Mouse (Mus musculus) MEL (cell line): ENCODE data around the gene Otop3. TPM values are rescaled to one million over a fixed set of nuclear protein-coding genes. Genes with fewer than 3 reads are reported as not detected.

Source experiments
- DNase-seq: peaks from one replicate; pipeline ENCODE4 v3.0.0; 2011; ENCODE audit warnings: low read depth, low spot score
- H3K27ac ChIP-seq: 2 replicates; pipeline ENCODE4 v1.5.1; 2012; ENCODE audit warnings: low read depth, mild to moderate bottlenecking, control low read depth, low read length, moderate library complexity; ENCODE audit not compliant: control insufficient read depth
- H3K27me3 ChIP-seq, 2 experiments: fragments of 150-350 bp in 1 of 2; sonication (generic) in 1 of 2; 2 replicates each; pipeline ENCODE4 v1.6.1; 2012; ENCODE audit warnings: low read length in 2 of 2, mild to moderate bottlenecking in 2 of 2, improper control_type of control experiment in 1 of 2, moderate library complexity in 1 of 2; ENCODE audit not compliant: insufficient read depth in 2 of 2, control insufficient read depth in 1 of 2
- H3K36me3 ChIP-seq, 2 experiments: 2 replicates each; pipeline ENCODE4 v1.6.1; 2012 to 2014; ENCODE audit warnings: low read length in 2 of 2, improper control_type of control experiment in 1 of 2, inconsistent platforms in 1 of 2, mild to moderate bottlenecking in 1 of 2; ENCODE audit not compliant: insufficient read depth in 2 of 2, control insufficient read depth in 1 of 2
- H3K4me1 ChIP-seq, 2 experiments: fragments of 150-350 bp in 1 of 2; sonication (generic) in 1 of 2; 2 replicates each; pipeline ENCODE4 v1.6.1; 2012; ENCODE audit warnings: low read length in 2 of 2, improper control_type of control experiment in 1 of 2, mild to moderate bottlenecking in 1 of 2; ENCODE audit not compliant: insufficient read depth in 2 of 2, control insufficient read depth in 1 of 2
- H3K4me3 ChIP-seq, 2 experiments: fragments of 150-350 bp in 1 of 2; sonication (generic) in 1 of 2; 2 replicates each; pipeline ENCODE4 v1.5.1; 2012; ENCODE audit warnings: low read depth in 2 of 2, low read length in 2 of 2, mild to moderate bottlenecking in 2 of 2, moderate library complexity in 2 of 2, control low read depth in 1 of 2, improper control_type of control experiment in 1 of 2; ENCODE audit not compliant: control insufficient read depth in 1 of 2, insufficient read depth in 1 of 2
- H3K79me2 ChIP-seq: 2 replicates; pipeline ENCODE4 v1.6.1; 2012; ENCODE audit warnings: mild to moderate bottlenecking, low read length, moderate library complexity; ENCODE audit not compliant: control insufficient read depth, poor library complexity, insufficient read depth
- H3K9ac ChIP-seq: 2 replicates; pipeline ENCODE4 v1.6.1; 2012; ENCODE audit warnings: low read depth, mild to moderate bottlenecking, control low read depth, low read length, moderate library complexity; ENCODE audit not compliant: control insufficient read depth, poor library complexity, severe bottlenecking
- H3K9me3 ChIP-seq: fragments of 150-350 bp; sonication (generic); replicated peaks from 2 replicates; pipeline ENCODE4 v1.6.1; 2012; ENCODE audit warnings: mild to moderate bottlenecking, low read length, improper control_type of control experiment, moderate library complexity; ENCODE audit not compliant: insufficient read depth
- BHLHE40 ChIP-seq: IDR thresholded peaks from 2 replicates; pipeline ENCODE4 v1.6.1; 2012; ENCODE audit warnings: low read depth, mild to moderate bottlenecking, inconsistent platforms, low read length, improper control_type of control experiment, borderline replicate concordance
- CHD1 ChIP-seq: IDR thresholded peaks from 2 replicates; pipeline ENCODE4 v1.6.1; 2012; ENCODE audit warnings: low read depth, mild to moderate bottlenecking, inconsistent platforms, low read length, improper control_type of control experiment
- E2F4 ChIP-seq: IDR thresholded peaks from 2 replicates; pipeline ENCODE4 v1.6.1; 2011; ENCODE audit warnings: low read depth, low read length, improper control_type of control experiment, borderline replicate concordance
- ETS1 ChIP-seq: IDR thresholded peaks from 2 replicates; pipeline ENCODE4 v1.6.1; 2012; ENCODE audit warnings: low read depth, mild to moderate bottlenecking, inconsistent platforms, low read length, improper control_type of control experiment, moderate library complexity
- HCFC1 ChIP-seq: IDR thresholded peaks from 2 replicates; pipeline ENCODE4 v1.6.1; 2012; ENCODE audit warnings: low read depth, mild to moderate bottlenecking, inconsistent platforms, low read length, improper control_type of control experiment, moderate library complexity
- JUND ChIP-seq: IDR thresholded peaks from 2 replicates; pipeline ENCODE4 v1.6.1; 2011; ENCODE audit warnings: low read depth, mild to moderate bottlenecking, improper control_type of control experiment, low read length
- KAT2A ChIP-seq: conservative IDR thresholded peaks from 2 replicates; pipeline ENCODE4 v1.6.1; 2012; ENCODE audit warnings: low read depth, low read length, improper control_type of control experiment, inconsistent platforms
- MAX ChIP-seq: IDR thresholded peaks from 2 replicates; pipeline ENCODE4 v1.6.1; 2011; ENCODE audit warnings: low read length, improper control_type of control experiment
- MXI1 ChIP-seq: IDR thresholded peaks from 2 replicates; pipeline ENCODE4 v1.6.1; 2011; ENCODE audit warnings: mild to moderate bottlenecking, low read depth, low read length, improper control_type of control experiment
- NELFE ChIP-seq: IDR thresholded peaks from 2 replicates; pipeline ENCODE4 v1.6.1; 2011; ENCODE audit warnings: low read depth, low read length, improper control_type of control experiment
- POLR2A ChIP-seq, 2 experiments: IDR thresholded peaks; 2 replicates each; pipeline ENCODE4 v1.6.1; 2011 to 2012; ENCODE audit warnings: low read length in 2 of 2, mild to moderate bottlenecking in 2 of 2, control low read depth in 1 of 2, improper control_type of control experiment in 1 of 2, low read depth in 1 of 2, moderate library complexity in 1 of 2; ENCODE audit not compliant: control insufficient read depth in 1 of 2, insufficient read depth in 1 of 2, poor library complexity in 1 of 2
- POLR2AphosphoS2 ChIP-seq: IDR thresholded peaks from 2 replicates; pipeline ENCODE4 v1.6.1; 2011; ENCODE audit warnings: low read length, improper control_type of control experiment
- POLR2AphosphoS5 ChIP-seq: IDR thresholded peaks from 2 replicates; pipeline ENCODE4 v1.6.1; 2012; ENCODE audit warnings: low read depth, borderline replicate concordance, mild to moderate bottlenecking, inconsistent platforms, low read length, moderate library complexity, mixed read lengths
- RAD21 ChIP-seq: IDR thresholded peaks from 2 replicates; pipeline ENCODE4 v1.6.1; 2011; ENCODE audit warnings: mild to moderate bottlenecking, low read depth, low read length, improper control_type of control experiment
- SIN3A ChIP-seq: IDR thresholded peaks from 2 replicates; pipeline ENCODE4 v1.6.1; 2012; ENCODE audit warnings: low read length, improper control_type of control experiment, inconsistent platforms
- SMC3 ChIP-seq: IDR thresholded peaks from 2 replicates; pipeline ENCODE4 v1.6.1; 2011; ENCODE audit warnings: low read depth, low read length, improper control_type of control experiment
- TAL1 ChIP-seq: IDR thresholded peaks from 2 replicates; pipeline ENCODE4 v1.6.1; 2012; ENCODE audit warnings: mild to moderate bottlenecking, inconsistent platforms, low read length, moderate library complexity, mixed read lengths
- TBP ChIP-seq: IDR thresholded peaks from 2 replicates; pipeline ENCODE4 v1.8.0; 2011; ENCODE audit warnings: low read depth, low read length, improper control_type of control experiment
- ZC3H11A ChIP-seq: IDR thresholded peaks from 2 replicates; pipeline ENCODE4 v1.6.1; 2012; ENCODE audit warnings: low read depth, mild to moderate bottlenecking, inconsistent platforms, low read length, improper control_type of control experiment
- ZKSCAN1 ChIP-seq: IDR thresholded peaks from 2 replicates; pipeline ENCODE4 v1.6.1; 2012; ENCODE audit warnings: low read depth, mild to moderate bottlenecking, inconsistent platforms, low read length, improper control_type of control experiment, moderate library complexity
- ZNF384 ChIP-seq: IDR thresholded peaks from 2 replicates; pipeline ENCODE4 v1.6.1; 2012; ENCODE audit warnings: low read depth, mild to moderate bottlenecking, inconsistent platforms, low read length, improper control_type of control experiment
- polyA plus RNA-seq, 2 experiments: library from polyadenylated mRNA; stranded (reverse) in 1 of 2; unstranded in 1 of 2; fragments of >175 nt in 1 of 2; fragments of >200 nt in 1 of 2; gene quantifications; 2 replicates each; pipeline versions ENCODE4 v1.2.1 to v1.2.4; 2012; ENCODE audit warnings: low replicate concordance in 2 of 2, low read depth in 1 of 2; ENCODE audit not compliant: insufficient read length in 2 of 2, insufficient read depth in 1 of 2, missing spikeins in 1 of 2
- total RNA-seq: library from RNA; depleted of rRNA; stranded (reverse); fragments of 300-350 nt; gene quantifications from 2 replicates; pipeline ENCODE4 v1.2.3, GENCODE M21; 2012

Otop3 gene
- total and polyA plus RNA-seq, 3 experiments, result not detected

DNA sequence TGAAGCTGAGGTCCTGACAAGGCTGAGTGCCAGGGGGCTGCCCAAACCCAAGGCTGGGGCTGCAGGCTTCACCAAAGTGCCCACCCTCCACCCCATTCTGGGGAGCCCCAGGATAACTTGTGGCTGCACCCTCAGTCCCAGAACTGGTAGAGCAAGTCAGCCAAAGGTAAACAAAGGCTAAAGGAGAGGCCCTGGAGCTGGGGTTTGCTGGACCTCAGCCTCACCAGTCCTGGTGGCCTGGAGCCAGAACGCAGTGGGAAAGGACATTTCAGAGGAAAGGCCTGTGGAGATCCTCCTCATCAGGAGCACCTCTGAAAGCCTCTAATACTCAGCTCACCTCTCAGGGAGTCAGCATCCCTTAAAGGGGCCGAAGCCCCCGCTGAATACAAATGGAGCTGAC is 29.6 kb downstream of the Otop3 start:
- DNase-seq, result no peak
- H3K4me3 ChIP-seq, result no peak overlapping the region
- peaks cover 3 to 17% of the 10 kb centered on the region in 2 experiments; a peak in 3 of 4 replicates for H3K4me1 ChIP-seq
- no peaks in the 10 kb centered on the region; a peak in 1 of 4 replicates for H3K27me3 ChIP-seq
- TF ChIP-seq SMC3 (no peak), BHLHE40 (no peak), TAL1 (no peak), ZC3H11A (no peak), CHD1 (no peak)
- TF ChIP-seq, all 39 proteins: peak for 0
- Histone ChIP-seq H3K9ac (no peak overlapping the region), H3K27ac (no peak overlapping the region), H3K9me3 (no peaks in the 10 kb centered on the region), H3K79me2 (no peaks in the 10 kb centered on the region), H3K36me3 (peaks cover 0 to 5% of the 10 kb centered on the region in 2 experiments; a peak in 2 of 4 replicates)

DNA sequence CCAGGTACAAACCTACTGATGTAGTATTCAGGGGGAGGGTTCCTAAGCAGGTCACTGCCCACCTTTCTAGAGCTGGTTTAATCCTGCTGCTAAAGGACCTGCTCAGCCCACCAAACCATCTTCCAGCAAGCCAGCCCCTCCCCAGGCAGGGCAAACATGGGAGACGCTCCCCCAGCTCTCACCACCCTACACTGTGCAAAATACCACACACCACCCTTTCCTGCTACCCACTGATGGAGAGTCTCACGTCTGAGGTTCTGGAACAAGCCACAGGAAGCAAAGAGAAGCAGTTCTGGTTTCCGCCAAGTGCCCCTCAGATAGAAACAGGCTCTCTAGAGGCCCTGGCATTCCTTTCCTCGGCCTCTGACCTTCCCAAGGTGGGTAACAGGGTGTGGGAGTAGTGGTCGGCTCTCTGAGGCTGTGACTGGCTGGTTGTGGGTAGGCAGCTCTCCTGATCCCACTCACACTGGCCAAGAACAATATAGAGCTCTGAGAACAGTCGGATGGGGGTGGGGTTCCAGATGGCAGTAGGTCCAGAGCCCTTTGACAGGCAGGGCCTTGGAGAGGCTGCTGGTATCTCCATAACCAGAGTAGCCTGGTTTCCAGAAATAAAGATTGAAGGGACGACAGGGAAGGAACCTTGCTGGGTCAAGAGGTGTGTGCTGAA is 31.6 kb downstream of the Otop3 start:
- no peak overlapping the region for H3K4me3 ChIP-seq
- no peaks in the 10 kb centered on the region; a peak in 2 of 4 replicates for H3K27me3 ChIP-seq
- no peak overlapping the region for H3K9ac ChIP-seq

DNA sequence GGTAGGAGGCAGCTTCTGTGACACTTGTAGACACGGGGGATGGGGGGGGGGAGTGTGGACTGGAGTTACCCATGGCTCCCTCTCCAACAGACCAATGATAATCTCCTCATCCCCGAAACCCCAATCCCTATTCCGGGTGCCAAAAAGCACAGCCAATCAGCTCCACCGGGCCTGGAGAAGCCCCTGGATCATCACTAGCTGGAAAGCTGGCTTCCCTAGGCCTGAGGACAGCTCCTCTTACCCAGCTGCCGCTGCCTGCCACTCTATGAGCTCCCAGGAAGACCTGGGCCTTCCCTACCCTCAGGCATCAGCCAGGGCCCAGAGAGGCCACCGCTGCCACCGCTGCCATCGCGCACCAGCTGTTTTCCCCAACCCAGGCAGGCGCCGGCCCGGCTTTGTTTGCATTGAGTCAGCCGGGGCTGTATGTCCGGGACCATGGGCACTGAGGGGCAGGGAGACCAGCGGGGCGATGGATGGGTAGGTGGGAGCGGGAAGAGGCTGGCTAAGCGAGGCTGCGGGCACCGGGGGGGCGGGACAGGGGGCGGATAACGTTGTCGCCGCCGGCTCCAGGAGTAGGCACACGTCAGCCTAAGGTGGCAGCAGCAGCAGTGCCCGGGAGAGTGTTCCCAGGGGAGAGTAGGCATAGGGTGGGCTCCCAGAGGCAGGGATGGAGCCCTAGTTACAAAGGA is 32.3 kb downstream of the Otop3 start:
- Histone ChIP-seq H3K36me3 (peaks cover 0 to 5% of the 10 kb centered on the region in 2 experiments; a peak in 2 of 4 replicates), H3K27me3 (no peaks in the 10 kb centered on the region; a peak in 3 of 4 replicates), H3K9ac (no peak overlapping the region; the same call in 1 of the 2 replicates), H3K79me2 (no peaks in the 10 kb centered on the region), H3K4me1 (peaks cover 3 to 9% of the 10 kb centered on the region in 2 experiments; a peak in 3 of 4 replicates), H3K27ac (no peak overlapping the region), H3K4me3 (peak overlapping the region; percentile 52 to 71; a peak in 3 of 4 replicates), H3K9me3 (no peaks in the 10 kb centered on the region)
- TF ChIP-seq ETS1, result no peak
- TF ChIP-seq ZNF384, result no peak
- TF ChIP-seq JUND, result no peak
- TF ChIP-seq ZKSCAN1, result no peak
- no peak for TF ChIP-seq HCFC1
- TF ChIP-seq POLR2A (IDR thresholded peaks at IDR 0.05; ENCODE audit: control insufficient read depth in 1 of 2, insufficient read depth in 1 of 2, low read depth in 1 of 2, low read length in 2 of 2, poor library complexity in 1 of 2), result no peak
- no peak for TF ChIP-seq TBP
- no peak for TF ChIP-seq SIN3A
- no peak for TF ChIP-seq NELFE
- no peak for TF ChIP-seq TAL1
- TF ChIP-seq POLR2AphosphoS5, result no peak
- TF ChIP-seq ZC3H11A, result no peak
- TF ChIP-seq MXI1, result no peak
- no peak for TF ChIP-seq KAT2A
- no peak for TF ChIP-seq POLR2AphosphoS2
- TF ChIP-seq MAX, result no peak
- no peak for TF ChIP-seq CHD1
- TF ChIP-seq RAD21, result no peak
- DNase-seq, result no peak

More for the DNA sequence above, 31.6 kb downstream of the Otop3 start:
- H3K27ac ChIP-seq, result no peak overlapping the region
- no peaks in the 10 kb centered on the region for H3K9me3 ChIP-seq
- peaks cover 0 to 5% of the 10 kb centered on the region in 2 experiments; a peak in 2 of 4 replicates for H3K36me3 ChIP-seq
- no peak for TF ChIP-seq E2F4
- peaks cover 3 to 9% of the 10 kb centered on the region in 2 experiments; a peak in 3 of 4 replicates for H3K4me1 ChIP-seq
- H3K79me2 ChIP-seq, result no peaks in the 10 kb centered on the region
- DNase-seq, result no peak
